Mouse (Mus musculus) embryonic facial prominence, embryonic 12.5 days (tissue): Measurements from ENCODE around the gene Msmb. TPM values are rescaled to one million over a fixed set of nuclear protein-coding genes. Genes with fewer than 3 reads are reported as not detected.
"Not testable (repeated sequence)": the region's sequence is repeated elsewhere in the genome, so short reads cannot be mapped to it uniquely, and the experiment has no call there.

ENCODE experiments used
- ATAC-seq: fragments of 200-750 bp; cut with Nextera tagmentation; 2 replicates; pipeline ENCODE4 v1.8.0; 2017; ENCODE audit not compliant: insufficient number of reproducible peaks, insufficient read depth, low FRiP score, low TSS enrichment
- H3K27ac ChIP-seq: fragments of 300-500 bp; sonication (generic); 2 replicates; pipeline ENCODE4 v1.5.1; 2016; ENCODE audit warnings: mild to moderate bottlenecking
- H3K27me3 ChIP-seq: fragments of 300-500 bp; sonication (generic); 2 replicates; pipeline ENCODE4 v1.6.1; 2016; ENCODE audit warnings: mild to moderate bottlenecking, moderate library complexity
- H3K36me3 ChIP-seq: fragments of 300-500 bp; sonication (generic); 2 replicates; pipeline ENCODE4 v1.6.1; 2016; ENCODE audit warnings: mild to moderate bottlenecking
- H3K4me1 ChIP-seq: fragments of 300-500 bp; sonication (generic); 2 replicates; pipeline ENCODE4 v1.6.1; 2016
- H3K4me2 ChIP-seq: fragments of 300-500 bp; sonication (generic); replicated peaks from 2 replicates; pipeline ENCODE4 v1.6.1; 2016; ENCODE audit warnings: mild to moderate bottlenecking, moderate library complexity
- H3K4me3 ChIP-seq: fragments of 300-500 bp; sonication (generic); 2 replicates; pipeline ENCODE4 v1.5.1; 2016; ENCODE audit warnings: mild to moderate bottlenecking
- H3K9ac ChIP-seq: fragments of 300-500 bp; sonication (generic); 2 replicates; pipeline ENCODE4 v1.6.1; 2016; ENCODE audit warnings: mild to moderate bottlenecking, moderate library complexity
- H3K9me3 ChIP-seq: fragments of 300-500 bp; sonication (generic); 2 replicates; pipeline ENCODE4 v1.6.1; 2016; ENCODE audit warnings: mild to moderate bottlenecking, moderate library complexity
- WGBS: fragments of 180-500 bp; shearing (Covaris S2); methylation state at CpG from one replicate; pipeline ENCODE4 v1.1.7; 2016; 5-methylcytosine and 5-hydroxymethylcytosine counted together
- polyA plus RNA-seq: library from polyadenylated mRNA; unstranded; fragments of >200 nt; fragmentation: Nextera tagmentation; extraction: Ambion mirVana; gene quantifications from 2 replicates; pipeline ENCODE4 v1.2.1, GENCODE M21; 2016

Msmb gene
- polyA plus RNA-seq, result not detected in 2 replicates

DNA sequence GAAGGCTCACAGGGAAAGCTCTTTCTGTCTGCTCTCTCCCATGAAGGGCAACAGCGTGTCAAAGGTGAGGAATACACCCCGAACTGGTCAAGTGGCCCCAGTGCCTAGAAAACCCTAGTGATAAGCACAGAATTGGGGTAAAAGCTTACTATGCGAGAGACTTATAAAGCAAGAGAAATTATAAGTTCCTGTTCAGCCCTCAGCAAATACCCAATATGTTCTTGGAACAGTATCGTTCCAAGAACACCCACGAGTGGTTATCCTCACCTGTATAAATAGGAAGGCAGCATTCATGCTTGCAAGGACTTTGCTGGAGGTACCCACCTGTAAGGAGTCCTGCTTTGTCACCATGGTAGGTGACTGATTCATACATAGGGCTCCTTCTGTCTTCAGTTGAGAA is at the start of gene Msmb:
Msmb (plus strand) TSS at position 301 of the 400 bp plus-strand sequence.
- H3K4me2 ChIP-seq, result no peak within 1 kb of the TSS
- no peak within 1 kb of the TSS for H3K9ac ChIP-seq
- H3K27me3 ChIP-seq, result no peaks in the 10 kb centered on the region
- ATAC-seq, result no peak
- H3K36me3 ChIP-seq, result no peaks in the 10 kb centered on the region
- no peak within 1 kb of the TSS for H3K27ac ChIP-seq
- WGBS, result 84% methylated on average over 5 of the region's 5 CpGs
- no peak within 1 kb of the TSS for H3K4me3 ChIP-seq
- H3K9me3 ChIP-seq, result peaks cover 3% of the 10 kb centered on the region; the same call in 1 of the 2 replicates
- H3K4me1 ChIP-seq, result no peaks in the 10 kb centered on the region

DNA sequence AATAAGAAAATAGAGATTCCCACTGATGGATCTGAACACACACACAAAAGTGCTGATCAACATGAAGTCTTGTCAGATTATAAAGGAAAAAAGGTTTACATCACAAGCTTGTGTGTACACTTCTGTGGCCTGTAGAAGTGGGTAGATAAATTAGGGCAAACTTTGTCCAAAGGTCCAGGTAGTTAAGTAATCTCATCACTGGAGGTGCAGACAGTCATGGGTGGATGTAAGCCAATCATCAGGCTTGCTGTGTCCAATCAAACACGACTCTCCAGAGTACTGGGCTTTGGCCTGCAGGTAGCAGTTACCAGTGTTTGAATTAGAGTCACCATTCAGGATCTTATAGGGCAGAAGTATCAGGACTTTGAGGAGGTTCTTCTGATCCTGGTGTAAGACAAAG is 48.8 kb upstream of the Msmb start:
- H3K4me2 ChIP-seq, result no peak overlapping the region
- no peak overlapping the region for H3K4me3 ChIP-seq
- no peak for ATAC-seq
- no peak overlapping the region for H3K27ac ChIP-seq
- peaks cover 19% of the 10 kb centered on the region for H3K36me3 ChIP-seq
- H3K9me3 ChIP-seq, result no peaks in the 10 kb centered on the region
- H3K9ac ChIP-seq, result no peak overlapping the region
- H3K4me1 ChIP-seq, result peaks cover 11% of the 10 kb centered on the region
- 57% methylated on average over 1 of the region's 1 CpGs for WGBS
- H3K27me3 ChIP-seq, result no peaks in the 10 kb centered on the region

DNA sequence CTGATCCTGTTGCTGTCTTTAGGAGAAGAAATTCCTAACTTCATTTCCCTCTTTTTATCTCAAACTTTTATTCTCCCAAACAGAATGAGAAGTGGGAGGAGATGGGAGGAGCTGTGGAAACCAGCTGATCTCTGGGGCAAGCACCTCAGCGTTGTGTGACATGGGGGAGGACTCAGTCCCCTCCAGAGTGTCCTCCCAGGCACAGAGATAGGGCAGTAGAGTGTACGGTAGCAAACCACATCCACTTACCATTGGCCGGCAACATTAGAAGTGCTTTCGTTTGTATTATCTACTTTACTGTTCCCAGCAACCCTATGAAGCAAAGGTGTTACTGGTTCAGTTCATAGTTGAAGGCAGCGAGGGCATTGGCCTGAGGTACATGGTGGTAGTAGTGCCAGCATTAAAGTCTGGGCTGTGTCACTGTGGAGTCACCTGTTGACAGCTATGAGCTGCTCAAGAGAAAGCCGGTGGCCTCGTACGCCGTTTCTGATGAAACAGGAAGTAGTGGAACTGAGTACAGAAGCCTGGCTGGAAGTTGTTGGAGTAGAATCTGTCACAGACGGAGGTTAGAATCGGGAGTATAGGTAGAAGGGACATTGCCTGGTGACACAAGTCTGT is 48.2 kb upstream of the Msmb start:
- 86% methylated on average over 11 of the region's 11 CpGs for WGBS
- ATAC-seq, result no peak
- Histone ChIP-seq H3K36me3 (peaks cover 25% of the 10 kb centered on the region), H3K9me3 (no peaks in the 10 kb centered on the region), H3K4me3 (no peak overlapping the region), H3K4me1 (peaks cover 11% of the 10 kb centered on the region), H3K27ac (no peak overlapping the region), H3K27me3 (no peaks in the 10 kb centered on the region), H3K9ac (no peak overlapping the region), H3K4me2 (no peak overlapping the region)

DNA sequence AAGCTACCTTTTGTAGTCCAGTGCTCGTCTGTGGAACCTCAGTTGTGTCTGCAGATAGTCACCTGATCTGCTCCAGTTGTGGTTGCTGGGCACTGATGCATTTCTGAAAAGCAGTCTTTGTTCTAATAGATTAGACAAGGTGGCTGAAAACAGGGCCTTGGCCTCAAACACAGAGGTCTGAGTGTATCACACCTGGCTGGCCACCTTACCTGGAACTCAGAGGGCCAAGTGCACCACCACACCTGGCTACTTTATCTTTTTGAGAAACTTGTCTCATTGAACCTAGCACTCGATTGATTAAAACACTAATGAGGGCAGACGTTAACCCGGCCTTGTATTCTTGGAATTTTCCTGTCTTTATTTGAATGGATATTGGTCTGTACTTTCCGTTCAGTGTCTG is 46.2 kb upstream of the Msmb start:
- H3K27ac ChIP-seq, result no peak overlapping the region
- ATAC-seq, result no peak
- H3K9me3 ChIP-seq, result no peaks in the 10 kb centered on the region
- H3K4me1 ChIP-seq, result peaks cover 11% of the 10 kb centered on the region
- no peak overlapping the region for H3K4me2 ChIP-seq
- H3K9ac ChIP-seq, result no peak overlapping the region
- no peaks in the 10 kb centered on the region for H3K27me3 ChIP-seq
- H3K36me3 ChIP-seq, result peaks cover 44% of the 10 kb centered on the region
- WGBS, result 87% methylated on average over 5 of the region's 5 CpGs
- H3K4me3 ChIP-seq, result no peak overlapping the region

DNA sequence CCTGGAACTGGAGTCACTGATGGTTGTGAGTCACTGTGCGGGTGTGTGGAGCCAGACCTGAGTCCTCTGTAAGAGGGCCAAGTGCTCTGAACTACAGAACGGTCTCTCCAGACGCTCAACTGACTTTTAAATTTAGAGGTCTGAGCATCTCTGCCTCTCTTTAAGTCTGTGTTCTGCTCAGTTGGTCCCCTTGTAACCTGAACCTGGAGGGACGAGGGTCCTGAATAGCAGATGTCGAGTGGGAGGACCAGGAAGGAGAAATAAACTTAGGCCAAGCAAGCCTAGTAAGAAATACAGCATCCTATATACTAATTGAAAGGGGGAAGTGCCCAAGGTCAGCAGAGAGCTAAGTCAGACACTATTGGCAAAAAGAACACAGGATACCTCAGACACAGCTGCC is 45.1 kb upstream of the Msmb start:
- WGBS, result 76% methylated on average over 5 of the region's 5 CpGs
- Histone ChIP-seq H3K27me3 (no peaks in the 10 kb centered on the region), H3K27ac (no peak overlapping the region), H3K9ac (no peak overlapping the region), H3K9me3 (no peaks in the 10 kb centered on the region), H3K36me3 (peaks cover 44% of the 10 kb centered on the region), H3K4me3 (no peak overlapping the region), H3K4me1 (peaks cover under 1% of the 10 kb centered on the region), H3K4me2 (no peak overlapping the region)
- ATAC-seq, result no peak

DNA sequence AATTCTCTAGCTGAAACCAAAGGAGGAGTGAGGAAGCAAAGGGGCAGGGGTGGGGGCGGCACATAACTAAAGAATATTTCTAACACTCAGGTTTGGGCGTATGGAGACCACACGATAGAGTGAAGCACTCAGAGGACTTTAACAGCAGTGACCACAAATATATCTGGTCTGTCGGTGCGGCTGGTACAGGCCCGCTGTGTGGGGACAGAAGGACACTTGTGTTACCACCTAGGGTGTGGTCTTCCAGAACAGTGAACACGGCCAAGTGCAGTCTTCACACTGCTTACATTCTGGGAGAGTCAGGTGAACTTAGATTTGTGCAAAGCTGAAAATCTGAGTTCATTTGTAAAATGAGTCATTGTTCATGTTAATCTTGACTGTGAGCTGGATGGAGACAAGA is 44.1 kb upstream of the Msmb start:
- 93% methylated on average over 7 of the region's 7 CpGs for WGBS
- Histone ChIP-seq H3K4me2 (no peak overlapping the region), H3K9me3 (no peaks in the 10 kb centered on the region), H3K4me3 (no peak overlapping the region), H3K9ac (no peak overlapping the region), H3K27ac (no peak overlapping the region), H3K4me1 (no peaks in the 10 kb centered on the region), H3K36me3 (peaks cover 53% of the 10 kb centered on the region), H3K27me3 (no peaks in the 10 kb centered on the region)
- ATAC-seq, result no peak

DNA sequence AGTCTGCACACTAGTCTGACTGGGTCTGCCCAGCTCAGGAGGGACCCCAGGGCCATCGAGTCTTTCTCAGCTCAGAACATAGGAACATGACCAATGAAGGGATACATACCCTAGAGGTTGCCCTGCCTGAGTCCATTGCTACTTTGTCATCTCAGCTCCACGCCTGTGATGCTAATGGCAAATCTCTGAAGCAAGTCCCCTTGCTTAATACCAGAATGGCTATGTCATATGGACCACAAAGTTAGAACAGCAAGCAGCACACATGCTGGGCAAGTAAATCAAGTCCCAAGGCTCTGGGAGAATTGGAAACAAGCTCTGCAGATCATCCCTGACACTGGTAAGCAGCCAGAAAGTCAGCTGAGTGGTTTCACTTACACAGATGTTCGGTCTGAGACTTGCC is 42.9 kb upstream of the Msmb start:
- H3K4me1 ChIP-seq, result no peaks in the 10 kb centered on the region
- H3K4me3 ChIP-seq, result no peak overlapping the region
- H3K27me3 ChIP-seq, result no peaks in the 10 kb centered on the region
- WGBS, result 92% methylated on average over 3 of the region's 3 CpGs
- no peak overlapping the region for H3K9ac ChIP-seq
- H3K9me3 ChIP-seq, result no peaks in the 10 kb centered on the region
- H3K36me3 ChIP-seq, result peaks cover 60% of the 10 kb centered on the region
- no peak for ATAC-seq
- no peak overlapping the region for H3K4me2 ChIP-seq
- H3K27ac ChIP-seq, result no peak overlapping the region

DNA sequence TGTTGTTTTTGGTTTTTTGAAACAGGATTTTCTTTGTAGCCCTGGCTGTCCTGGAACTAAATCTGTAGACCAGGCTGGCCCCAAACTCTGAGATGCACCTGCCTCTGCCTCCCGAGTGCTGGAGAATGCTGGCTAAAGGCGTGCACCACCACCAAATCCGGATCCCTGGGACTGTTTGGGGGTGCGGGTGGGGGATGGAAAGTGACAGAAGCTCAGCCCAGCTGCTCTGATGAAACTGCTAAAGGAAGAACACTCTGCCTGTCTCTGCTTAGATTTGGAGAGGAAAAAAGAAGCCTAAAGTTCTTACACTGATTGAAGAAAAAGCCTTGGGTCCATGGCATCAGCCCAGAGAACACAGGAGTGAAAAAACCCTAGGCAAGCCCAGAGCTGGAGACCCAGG is 38.3 kb upstream of the Msmb start:
- no peaks in the 10 kb centered on the region for H3K4me1 ChIP-seq
- no peak overlapping the region for H3K9ac ChIP-seq
- peaks cover 36% of the 10 kb centered on the region for H3K36me3 ChIP-seq
- no peak for ATAC-seq
- H3K27ac ChIP-seq, result no peak overlapping the region
- WGBS, result 80% methylated on average over 4 of the region's 4 CpGs
- no peak overlapping the region for H3K4me3 ChIP-seq
- no peaks in the 10 kb centered on the region for H3K27me3 ChIP-seq
- no peak overlapping the region for H3K4me2 ChIP-seq
- no peaks in the 10 kb centered on the region for H3K9me3 ChIP-seq

DNA sequence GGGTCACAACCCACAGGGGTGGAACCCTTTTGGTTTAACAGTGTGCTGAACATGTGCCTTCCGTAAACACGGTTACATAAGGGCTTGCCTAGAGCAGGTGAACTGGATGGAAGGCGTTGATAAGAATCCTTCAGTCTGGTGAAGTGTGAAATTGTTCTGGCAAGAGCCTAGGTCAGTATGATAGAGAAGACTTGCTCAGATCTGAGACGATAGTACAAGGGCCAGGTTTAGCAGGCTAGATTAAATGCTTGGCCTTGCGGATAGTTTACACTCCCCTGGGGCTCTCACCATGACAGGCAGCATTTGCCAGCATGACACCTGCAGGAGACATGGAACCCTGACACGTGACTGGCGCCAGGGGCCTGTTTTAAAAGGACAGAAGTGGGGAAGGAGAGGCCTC is 36.2 kb upstream of the Msmb start:
- no peak overlapping the region for H3K4me2 ChIP-seq
- no peak for ATAC-seq

DNA sequence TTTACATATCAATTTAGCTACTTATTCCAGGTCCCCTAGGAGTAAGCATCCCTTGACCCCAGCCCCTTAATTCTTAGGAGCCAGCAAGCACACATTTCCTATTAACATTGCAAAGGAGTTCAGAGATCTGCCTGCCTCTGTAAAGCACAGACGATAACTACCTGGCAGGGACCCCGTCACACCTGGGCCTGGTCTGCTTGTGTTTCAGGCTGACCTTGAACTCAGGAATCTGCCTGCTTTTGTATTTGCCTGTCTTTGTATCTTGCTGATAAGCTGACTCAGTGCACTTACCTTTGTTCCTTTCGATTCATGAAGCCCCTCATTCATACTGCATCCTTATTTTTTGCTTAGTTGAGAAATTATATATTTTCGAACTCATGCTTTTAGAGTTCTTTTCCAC is 34.9 kb upstream of the Msmb start:
- Histone ChIP-seq H3K27ac (no peak overlapping the region), H3K4me1 (no peaks in the 10 kb centered on the region), H3K4me3 (no peak overlapping the region), H3K9me3 (no peaks in the 10 kb centered on the region), H3K4me2 (no peak overlapping the region), H3K9ac (no peak overlapping the region), H3K36me3 (0 out of 2 replicates have a peak, but pooled peaks cover 15% of the 10 kb centered on the region), H3K27me3 (no peaks in the 10 kb centered on the region)
- 90% methylated on average over 4 of the region's 4 CpGs for WGBS
- ATAC-seq, result no peak

More for the DNA sequence above, 36.2 kb upstream of the Msmb start:
- Histone ChIP-seq H3K4me3 (no peak overlapping the region), H3K27ac (no peak overlapping the region), H3K27me3 (no peaks in the 10 kb centered on the region), H3K4me1 (no peaks in the 10 kb centered on the region), H3K9ac (no peak overlapping the region), H3K9me3 (no peaks in the 10 kb centered on the region), H3K36me3 (0 out of 2 replicates have a peak, but pooled peaks cover 16% of the 10 kb centered on the region)
- WGBS, result 57% methylated on average over 7 of the region's 7 CpGs

DNA sequence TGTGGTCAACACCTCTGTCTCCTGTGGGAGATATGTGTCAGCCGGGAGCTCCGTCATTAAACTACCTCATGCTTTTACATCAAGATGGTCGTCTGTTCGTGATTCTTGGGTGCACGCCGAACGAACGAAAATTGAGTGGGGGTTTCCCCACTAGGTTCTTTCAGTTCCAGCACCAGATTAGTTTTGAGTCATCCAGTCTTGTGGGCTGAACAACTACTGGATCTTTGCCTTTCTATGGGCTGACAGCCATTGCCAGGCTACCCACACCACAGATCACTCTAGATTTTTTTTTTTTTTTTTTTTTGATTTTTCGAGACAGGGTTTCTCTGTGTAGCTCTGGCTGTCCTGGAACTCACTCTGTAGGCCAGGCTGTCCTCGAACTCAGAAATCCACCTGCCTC is 29.7 kb upstream of the Msmb start:
- WGBS, result 96% methylated on average over 10 of the region's 10 CpGs
- not testable (repeated sequence) for H3K27ac ChIP-seq, ATAC-seq, H3K27me3 ChIP-seq, H3K4me1 ChIP-seq, H3K4me2 ChIP-seq, H3K9ac ChIP-seq, H3K36me3 ChIP-seq, H3K9me3 ChIP-seq, H3K4me3 ChIP-seq

DNA sequence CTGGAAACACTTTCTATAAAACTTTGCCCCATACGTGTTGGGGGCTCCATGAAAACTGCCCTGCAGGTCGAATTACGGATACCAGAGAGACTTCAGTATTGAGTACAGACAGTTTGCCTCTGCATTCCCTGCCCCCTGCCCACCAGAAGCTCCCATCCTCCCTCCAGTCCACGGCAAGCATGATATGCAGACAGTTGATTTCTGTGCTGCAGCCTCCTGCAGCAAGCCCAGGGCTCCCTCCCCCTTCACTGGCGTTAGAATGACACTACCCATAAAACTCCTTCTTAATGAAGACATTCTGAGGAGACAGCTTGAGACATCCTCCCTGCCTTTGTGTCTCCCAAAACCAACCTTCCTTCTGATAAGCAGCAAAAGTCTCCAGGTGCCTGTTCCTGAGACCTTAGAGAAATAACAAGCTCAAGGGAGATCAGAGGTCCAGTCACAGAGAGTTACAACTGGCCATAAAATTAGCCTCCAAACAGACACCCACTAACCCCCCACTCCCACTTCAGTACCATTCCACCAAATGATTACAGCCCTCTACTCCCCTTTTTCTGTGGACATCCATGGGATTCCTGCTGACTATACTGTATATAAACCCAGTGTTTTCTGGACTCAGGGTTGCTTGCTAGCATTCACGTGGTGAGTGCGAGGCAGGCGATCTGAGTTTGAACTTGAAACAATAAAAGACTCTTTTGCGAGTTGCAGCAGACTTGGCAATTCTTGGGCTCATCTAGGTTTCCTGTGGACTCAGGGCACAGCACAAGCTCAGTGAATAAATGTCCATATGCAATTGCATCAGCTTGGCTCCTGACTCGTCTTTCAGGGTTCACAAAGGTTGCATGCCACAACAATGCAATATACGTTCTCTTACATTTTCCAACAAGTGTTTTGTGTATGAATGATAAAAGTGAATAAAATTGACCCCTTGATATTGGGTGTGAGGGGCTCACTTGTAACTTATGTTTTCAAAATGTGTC is 20.6 kb upstream of the Msmb start:
- no peaks in the 10 kb centered on the region for H3K4me1 ChIP-seq
- no peaks in the 10 kb centered on the region for H3K9me3 ChIP-seq
- H3K27ac ChIP-seq, result no peak overlapping the region
- no peak overlapping the region for H3K9ac ChIP-seq
- H3K36me3 ChIP-seq, result no peaks in the 10 kb centered on the region
- no peak for ATAC-seq
- no peak overlapping the region for H3K4me2 ChIP-seq
- 64% methylated on average over 11 of the region's 11 CpGs for WGBS
- no peak overlapping the region for H3K4me3 ChIP-seq
- H3K27me3 ChIP-seq, result no peaks in the 10 kb centered on the region
